Mouse (Mus musculus) Muller cell, postnatal 12 days (primary cell): ENCODE data around the gene Fam178b.

Experiments
- DNase-seq: peaks from one replicate; pipeline ENCODE4 v3.0.0-alpha.2; 2015; ENCODE audit errors: inconsistent ontology term

Gene Fam178b

GRCm38 (mm10) chr1:36566425-36566824 lies 116.6 kb downstream of the Fam178b start:
- DNase-seq, result no peak

DNA sequence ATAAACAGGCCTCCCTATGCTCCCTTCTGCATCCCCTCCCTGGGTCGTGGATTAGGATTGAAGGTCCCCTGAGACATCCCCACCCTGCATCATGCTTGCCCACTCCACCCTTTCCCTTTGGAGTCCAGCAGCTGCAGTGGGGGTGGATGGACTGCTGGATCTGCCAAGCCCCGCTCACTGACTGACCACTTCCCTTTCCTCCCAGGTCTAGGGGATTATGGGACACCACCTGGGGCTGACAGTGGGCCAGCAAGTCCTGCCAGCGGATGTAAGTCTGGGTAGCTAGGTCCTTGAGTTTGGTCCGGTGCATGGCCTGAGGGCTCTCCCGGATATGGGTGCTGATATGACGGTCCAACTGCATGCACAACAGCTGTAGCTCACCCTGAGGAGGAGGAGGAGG lies 118.9 kb downstream of the Fam178b start:
- no peak for DNase-seq

DNA sequence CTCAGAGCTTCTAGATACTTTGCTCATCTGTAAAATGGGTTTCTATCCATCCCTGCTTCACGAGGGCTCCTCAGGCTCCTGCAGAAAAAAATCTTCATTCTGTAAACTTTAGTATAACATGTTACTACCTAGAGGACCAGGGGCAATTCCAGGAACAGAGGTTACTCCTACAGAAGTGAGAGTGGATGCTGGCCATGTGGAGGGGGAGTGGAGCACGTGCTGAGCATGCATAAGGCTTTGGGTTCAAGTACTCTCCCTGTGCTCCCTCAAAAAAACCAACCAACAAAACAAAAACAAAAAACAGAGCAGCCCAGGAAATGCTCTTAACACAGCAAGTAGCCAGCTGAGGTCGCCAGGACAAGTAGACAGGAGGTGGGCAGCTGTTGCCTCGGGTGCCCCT lies 119.4 kb downstream of the Fam178b start:
- DNase-seq, result no peak

- DNase-seq, result no peak
These were observed 119.8 kb downstream of the Fam178b start for GRCm38 (mm10) chr1:36563197-36563596.

DNA sequence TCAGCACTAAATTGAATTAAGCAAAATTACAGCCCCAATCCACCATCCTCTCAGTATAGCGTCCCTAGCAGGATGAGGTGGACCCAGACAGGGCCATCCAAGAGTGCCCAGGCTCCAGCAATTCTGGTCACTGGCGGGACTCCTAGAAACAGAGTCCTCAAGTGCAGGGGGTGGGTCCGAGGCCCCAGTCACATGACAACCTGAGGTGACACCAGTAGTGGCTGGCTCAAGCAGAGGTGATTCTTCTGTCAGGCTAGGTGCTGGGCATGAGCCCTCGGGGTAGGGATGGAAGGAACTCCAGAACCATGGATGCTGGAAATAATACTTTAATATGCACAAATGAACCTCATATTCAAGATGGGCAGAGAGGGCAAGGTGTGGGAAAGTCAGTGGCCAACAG lies 120.6 kb downstream of the Fam178b start:
- no peak for DNase-seq

GRCm38 (mm10) chr1:36560903-36561302 lies 122.1 kb downstream of the Fam178b start:
- DNase-seq, result no peak

DNA sequence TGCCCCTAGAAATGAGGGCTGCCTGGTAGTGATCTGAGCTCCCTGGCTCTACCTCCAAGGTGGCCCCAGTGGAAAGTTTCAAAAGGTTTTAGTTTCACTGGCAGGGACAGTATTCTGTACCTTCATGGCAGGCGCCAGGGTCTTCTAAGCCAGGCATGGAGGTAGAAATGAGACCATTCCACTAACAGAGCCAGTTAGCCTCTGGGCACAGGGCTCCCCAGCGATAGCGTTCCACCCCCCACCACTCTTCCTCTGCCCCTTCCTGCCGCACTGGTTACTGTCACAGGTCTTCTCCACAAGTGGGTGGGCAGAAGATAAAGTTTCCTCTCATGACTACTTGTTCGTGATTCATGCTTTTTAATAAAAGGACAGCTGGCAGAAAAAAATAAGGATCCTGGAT lies 123.1 kb downstream of the Fam178b start:
- no peak for DNase-seq

- DNase-seq, result no peak
These were observed 123.7 kb downstream of the Fam178b start for GRCm38 (mm10) chr1:36559256-36559655.

DNA sequence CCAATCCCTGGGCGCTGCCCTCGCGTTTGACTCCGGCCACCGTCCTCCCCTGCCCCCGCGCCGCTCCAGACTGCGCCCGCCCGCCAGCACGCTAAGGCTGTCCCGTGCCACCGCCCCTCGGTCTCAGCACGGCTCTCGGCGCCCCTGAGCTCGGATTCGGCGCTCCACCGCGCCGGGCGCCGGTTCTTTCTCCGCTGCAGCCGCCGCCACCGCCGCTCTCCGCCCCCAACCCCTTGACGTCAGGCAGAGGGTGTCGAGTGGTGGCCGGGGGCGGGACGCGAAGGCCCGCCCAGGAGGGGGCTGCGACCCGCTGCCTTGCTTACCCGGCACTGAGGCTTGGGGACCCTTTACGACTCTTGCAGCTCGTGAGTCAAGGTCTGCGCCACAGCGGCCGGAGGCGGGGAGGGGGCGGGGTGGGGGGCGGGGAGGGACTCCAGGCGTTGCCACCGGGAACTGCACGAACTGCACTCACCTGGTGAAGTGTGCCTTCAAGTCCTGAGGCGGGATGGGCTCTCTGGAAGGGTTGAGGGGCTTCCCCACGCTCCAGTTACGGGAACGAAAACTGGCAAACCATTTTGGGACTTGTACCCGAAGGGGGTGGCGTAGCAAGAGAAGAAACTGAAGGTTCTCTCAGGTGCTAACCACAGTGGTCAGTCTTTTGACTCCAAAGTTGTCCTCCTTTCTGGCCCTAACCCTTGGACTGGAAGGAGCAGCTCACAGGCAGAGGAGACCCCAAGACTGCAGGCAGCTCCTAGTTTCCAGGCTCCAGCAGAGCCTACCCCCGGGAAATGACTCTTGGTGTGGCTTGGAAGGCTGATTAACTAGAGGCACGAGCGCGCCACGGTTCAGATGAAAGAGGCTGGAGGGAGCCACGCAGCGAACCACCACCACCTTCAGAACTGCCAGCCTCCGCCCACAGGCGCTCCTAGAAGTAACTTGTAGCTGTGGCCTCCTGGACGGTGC lies 124.7 kb downstream of the Fam178b start, which contains the start of gene Sema4c:
Sema4c (minus strand) TSS at position 319 of the 963 bp plus-strand sequence.
- peak; percentile 77 for DNase-seq

DNA sequence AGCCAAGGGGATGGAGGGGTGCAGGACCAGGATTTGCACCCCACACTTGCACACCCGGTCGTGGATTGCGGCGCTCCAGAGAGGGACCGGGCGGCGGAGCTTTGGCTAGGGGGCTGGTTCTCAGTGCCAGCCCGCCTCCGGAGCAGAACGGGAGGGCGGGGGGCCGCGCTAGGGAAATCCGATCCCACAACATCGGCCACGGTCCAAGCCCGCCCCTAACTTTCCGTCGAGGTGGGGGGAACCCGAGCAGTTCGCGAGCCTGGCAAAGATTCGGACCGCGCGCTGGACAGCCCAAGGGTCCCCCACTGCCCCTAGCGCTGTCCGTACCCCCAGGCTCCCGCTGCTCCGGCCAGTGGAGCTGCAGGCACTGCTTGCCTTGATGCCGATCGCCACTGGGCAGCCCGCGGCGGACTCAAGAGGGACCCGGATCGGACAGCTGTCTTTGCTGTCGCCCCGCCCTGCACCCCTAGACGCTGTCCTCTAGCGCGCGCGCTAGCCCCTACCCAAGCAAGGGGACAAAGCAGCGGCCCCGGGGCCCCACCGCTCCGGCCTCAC lies 125.4 kb downstream of the Fam178b start:
- peak; percentile 81 for DNase-seq

GRCm38 (mm10) chr1:36556553-36557456 lies 126.2 kb downstream of the Fam178b start:
- peak; percentile 95 for DNase-seq

DNA sequence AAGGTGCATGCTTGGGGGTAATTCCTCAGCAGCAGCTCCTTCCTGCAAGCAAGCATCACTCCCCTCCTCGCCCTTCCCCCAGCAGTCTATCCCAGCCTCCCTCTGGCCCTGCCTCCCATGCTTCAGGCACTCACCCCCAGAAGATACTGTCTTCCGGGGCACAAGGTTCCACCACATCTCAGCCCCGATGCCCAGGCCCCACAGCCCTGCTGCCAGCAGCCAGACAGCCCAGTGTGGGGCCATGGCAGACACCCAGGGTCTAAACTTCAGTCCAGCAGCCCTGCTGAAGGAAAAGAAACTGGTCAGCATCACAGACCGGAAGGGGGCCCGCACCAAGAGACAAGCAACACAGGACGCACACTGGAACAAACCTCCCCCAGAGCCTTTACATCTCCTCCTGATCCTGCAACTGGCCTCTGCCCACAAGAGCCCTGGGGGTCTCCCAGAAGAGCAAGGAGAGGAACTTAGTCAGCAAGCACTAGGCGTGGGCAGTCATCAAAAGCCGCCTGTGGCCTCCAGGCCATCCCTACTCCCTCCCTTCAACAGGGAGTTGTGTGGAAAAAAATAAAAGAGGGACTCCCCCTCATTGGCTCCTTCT lies 127.1 kb downstream of the Fam178b start:
- peak; percentile 59 for DNase-seq

DNA sequence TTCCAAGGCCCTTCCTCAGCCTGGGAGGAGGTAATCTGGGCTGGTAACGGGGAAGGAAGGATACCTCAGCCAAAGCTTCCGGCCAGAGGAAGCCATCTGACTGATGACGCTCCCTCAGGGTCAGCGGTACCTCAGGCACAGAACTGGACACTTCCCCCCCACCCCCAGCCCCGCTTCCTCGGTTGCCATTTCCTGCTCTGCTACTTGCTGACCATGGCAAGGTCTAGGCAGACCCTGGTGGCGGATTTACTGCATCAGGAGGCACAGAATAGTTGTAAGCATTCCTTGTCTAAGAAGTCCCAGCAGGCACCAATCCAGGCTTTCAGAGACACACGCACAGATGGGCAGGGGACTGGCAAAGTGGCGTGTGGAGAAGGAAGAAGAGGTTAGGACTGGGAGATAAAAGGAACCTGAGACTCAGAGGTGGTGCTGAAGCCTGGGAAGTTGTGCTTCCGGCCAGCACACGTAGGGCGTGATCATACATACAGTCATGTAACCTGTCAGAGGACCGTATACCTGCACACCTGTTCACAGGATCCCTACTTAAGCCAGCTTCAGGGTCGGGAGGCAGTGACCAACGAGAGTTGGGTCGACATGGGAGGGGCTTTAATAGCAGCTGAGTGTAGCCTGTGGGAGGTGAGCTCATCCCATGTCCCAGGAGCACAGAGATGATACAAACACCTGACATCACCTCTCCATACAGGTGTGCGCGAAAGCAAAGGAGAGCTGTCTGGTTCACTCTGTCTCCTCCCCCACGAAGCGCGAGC lies 128.2 kb downstream of the Fam178b start:
- no peak for DNase-seq

- DNase-seq, result no peak
These were observed 130.5 kb downstream of the Fam178b start for GRCm38 (mm10) chr1:36552506-36552905.

DNA sequence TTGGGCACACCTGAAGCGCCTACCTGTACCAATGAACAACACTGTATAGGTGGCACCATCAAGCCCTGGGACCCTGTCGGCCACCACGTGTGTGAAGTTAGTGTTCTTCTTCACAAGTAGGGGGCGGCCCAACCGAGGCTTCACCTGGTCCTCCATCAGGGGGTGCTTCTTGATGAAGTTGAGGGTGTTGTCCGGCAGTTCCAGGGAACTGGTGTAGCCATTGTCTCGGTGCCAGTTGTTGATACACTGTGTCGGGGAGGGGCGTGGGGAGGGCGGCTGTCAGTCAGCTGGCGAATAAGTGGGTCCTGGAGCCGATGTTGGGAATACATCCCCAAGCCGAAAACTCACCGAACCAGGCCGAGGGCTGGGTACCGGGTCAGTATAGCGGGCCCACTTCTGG lies 131.1 kb downstream of the Fam178b start:
- no peak for DNase-seq

DNA sequence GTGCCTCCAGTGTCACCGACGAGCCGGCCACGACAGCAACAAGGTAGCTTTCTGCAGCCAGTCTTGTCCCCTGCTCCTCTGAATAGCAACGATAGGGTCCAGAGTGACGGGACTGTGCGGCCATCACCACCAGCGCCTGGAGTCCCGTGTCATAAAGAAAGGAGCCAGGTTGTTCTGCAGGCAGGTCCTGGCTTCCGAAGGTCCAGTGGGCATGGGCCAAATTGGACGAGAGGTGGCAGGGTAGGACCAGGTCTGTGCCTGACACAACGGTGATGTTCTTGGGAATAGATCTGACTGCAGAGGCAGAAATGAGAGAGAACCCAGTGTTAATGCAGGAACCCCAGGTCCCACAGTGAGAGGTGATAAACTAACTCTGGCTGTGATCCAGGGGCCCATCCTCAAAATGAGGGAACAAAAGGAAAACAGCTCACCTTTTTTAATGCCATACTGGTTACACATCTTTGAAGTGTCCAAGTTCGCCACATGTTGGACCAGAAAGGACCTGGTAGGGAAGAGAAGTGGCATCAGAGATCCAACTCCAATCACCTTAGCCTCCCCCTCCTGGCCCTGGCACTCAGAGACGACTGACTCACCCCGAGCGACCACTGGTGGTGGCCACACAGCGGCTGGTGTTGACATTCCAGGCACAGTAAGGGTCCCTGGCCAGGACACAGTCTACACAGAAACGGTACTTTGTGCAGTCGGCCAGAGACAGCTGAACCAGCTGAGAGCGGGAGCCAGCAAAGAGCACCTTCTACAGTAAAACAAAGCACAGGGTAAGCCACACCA lies 132.7 kb downstream of the Fam178b start:
- DNase-seq, result peak; percentile 76

DNA sequence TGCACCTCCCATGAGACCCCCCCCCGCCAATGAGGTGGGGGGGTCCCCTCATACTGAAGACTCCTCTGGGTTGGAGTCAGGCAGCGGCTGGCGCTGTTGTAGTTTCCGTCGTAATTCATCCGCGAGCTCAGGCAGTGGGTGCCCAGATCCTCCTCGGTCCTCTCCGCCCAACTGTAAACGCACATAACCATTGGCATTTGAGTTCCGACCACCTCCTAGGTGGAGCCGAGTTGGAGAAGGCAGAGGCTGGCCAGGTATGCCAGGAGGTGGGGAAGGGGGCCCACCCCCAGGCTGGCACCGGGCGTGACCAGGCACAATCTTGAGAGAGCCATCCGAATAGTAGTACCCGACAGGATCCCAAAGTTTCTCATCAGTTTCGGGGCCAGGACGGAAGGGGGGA lies 133.5 kb downstream of the Fam178b start:
- no peak for DNase-seq

- DNase-seq, result no peak
These were observed 134.2 kb downstream of the Fam178b start for GRCm38 (mm10) chr1:36548771-36549170.

- DNase-seq, result no peak
These were observed 134.9 kb downstream of the Fam178b start for GRCm38 (mm10) chr1:36547981-36548598.
